Mouse (Mus musculus) testis, postnatal 14 days (tissue): ENCODE results near the gene Cerk.
"Not testable (repeated sequence)": the region's sequence is repeated elsewhere in the genome, so short reads cannot be mapped to it uniquely, and the experiment has no call there.

ENCODE experiments used
- DNase-seq: peaks from one replicate; pipeline ENCODE4 v3.0.0; 2021; ENCODE audit warnings: low spot score

Gene Cerk

DNA sequence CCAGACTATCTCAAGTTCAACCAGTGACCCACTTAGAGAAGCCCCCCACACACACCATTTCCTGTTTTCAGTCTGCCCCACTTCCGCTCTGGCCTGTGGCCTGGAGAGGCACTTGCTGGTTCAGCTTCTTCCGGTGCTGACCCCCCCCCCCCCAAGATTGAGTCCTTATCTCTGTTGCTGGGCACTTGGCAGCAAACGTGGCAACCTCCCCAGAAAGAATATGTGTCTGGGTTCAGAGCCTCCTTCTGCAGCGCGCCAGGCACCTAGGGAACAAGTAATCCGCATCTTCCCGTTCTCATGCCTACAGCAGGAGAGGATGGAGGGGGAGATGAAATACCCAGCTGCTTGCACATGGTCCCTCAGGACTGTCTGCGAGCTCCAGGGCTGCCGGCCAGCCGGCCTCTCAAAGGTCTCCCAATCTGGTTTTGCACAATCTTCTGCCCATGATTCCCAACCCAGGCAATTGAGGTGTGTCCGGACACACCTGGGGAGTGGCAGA lies 4.0 kb downstream of the Cerk start:
- DNase-seq, result no peak

- DNase-seq, result not testable (repeated sequence)
Observed at GRCm38 (mm10) chr15:86181321-86181720, 4.6 kb downstream of the Cerk start.

DNA sequence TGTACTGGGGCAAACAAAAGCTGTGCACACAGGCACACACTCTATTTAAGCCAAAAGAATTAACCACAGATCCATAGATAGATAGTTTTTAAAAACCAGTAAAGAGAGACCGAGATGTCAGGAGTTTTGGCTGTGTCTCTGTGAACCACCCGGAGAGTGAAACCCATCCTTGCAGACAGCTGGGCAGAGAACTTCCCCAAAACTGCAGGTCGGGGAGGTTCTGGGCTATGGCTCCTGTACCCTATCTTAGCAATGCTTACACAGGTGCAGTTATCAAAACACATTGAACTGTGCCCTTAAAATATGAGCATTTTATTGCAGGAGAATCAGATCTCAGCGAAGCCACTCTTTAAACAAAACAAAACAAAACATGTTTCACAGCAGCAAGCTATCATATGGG lies 5.5 kb downstream of the Cerk start:
- DNase-seq, result no peak

- DNase-seq, result peak; percentile 69
Observed at GRCm38 (mm10) chr15:86178594-86178993, 7.3 kb downstream of the Cerk start.

GRCm38 (mm10) chr15:86177703-86178251 lies 8.2 kb downstream of the Cerk start:
- DNase-seq, result not testable (repeated sequence)

DNA sequence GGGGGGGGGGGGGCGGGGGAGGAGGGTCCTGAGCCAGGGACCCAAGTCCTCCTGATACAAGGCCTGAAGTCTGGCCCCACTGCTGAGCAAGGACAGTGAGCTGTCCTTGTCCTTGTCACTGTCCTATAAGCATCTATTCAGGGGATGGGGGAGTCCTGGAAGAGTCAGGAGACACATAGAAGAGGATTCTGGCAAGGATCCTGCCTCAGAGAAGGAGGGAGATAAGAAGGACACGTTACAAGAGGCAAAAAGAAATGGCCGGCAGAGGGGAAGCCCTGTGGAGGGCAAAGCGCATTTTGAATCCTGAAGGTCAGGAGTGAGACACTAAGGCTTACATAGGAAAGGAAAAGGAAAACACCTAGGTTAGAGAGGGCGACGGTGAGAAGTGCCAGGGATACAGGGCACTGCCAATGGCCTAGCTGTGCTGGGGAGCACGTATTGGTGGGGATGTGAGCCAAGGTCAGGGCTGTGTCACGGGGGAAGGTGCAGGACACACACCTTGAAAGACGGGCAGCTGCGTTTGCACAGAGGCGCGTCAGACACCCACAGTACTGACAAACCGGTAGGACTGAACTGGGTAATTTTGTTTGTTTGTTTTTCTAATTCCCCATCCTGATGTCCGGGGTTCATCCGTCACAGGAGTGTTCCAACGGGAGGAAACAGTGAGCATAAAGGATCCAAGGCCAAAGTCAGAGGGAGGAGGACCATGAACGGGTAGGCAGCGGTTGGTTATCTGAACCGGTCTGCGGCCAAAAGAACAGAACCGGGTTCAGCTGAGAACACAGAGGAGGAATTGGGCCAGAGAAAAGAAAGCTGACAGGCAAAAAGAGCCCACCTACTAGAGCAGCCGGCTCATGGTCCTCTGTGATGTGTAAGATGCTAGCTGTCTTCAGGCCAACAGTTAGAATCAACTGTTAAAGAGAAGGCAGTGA lies 8.9 kb downstream of the Cerk start:
- peak; percentile 74 for DNase-seq

GRCm38 (mm10) chr15:86176166-86176565 lies 9.8 kb downstream of the Cerk start:
- DNase-seq, result no peak

- DNase-seq, result no peak
Observed at GRCm38 (mm10) chr15:86175253-86176050, 10.5 kb downstream of the Cerk start.

GRCm38 (mm10) chr15:86173136-86173985 lies 12.6 kb downstream of the Cerk start:
- peak; percentile 33 for DNase-seq

GRCm38 (mm10) chr15:86172526-86172925 lies 13.4 kb downstream of the Cerk start:
- DNase-seq, result no peak

DNA sequence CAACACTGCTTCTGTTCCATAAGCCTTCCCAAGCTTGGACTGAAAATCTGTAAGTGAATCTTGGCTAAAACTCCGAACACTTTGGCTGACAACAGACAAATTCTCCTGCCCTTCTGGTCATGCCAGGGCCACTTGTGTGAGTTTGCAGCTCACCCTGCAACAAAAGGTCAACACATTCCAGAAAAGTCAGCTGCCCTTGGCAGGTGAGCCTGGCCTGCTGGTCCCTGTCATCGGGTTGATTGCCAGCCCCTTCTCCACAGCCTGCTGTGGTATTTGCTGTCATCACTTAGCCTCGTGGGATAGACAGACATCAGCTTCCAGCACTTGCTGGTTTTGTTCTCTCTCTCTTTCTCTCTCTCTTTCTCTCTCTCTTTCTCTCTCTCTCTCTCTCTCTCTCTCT lies 13.8 kb downstream of the Cerk start:
- DNase-seq, result no peak

DNA sequence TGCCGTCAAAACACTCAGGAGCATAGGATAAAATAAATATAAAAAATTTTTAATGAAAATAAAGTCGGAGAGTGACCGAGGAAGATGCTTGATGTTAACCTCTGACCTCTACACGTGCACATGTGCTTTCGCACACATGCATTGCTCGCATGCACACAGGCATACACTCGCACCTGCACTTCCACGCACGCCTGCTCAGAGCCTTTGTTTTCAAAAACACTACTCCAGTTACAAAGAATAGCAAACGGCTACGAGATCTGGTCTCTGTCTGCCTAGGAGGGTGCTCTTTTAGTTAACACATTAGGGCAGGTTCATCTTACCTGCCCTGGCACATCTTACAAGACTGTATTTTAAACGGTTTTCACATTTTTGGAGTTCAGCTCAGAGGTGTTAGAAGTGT lies 14.6 kb downstream of the Cerk start:
- DNase-seq, result no peak

- no peak for DNase-seq
Observed at GRCm38 (mm10) chr15:86169817-86170110, 16.2 kb downstream of the Cerk start.

GRCm38 (mm10) chr15:86168941-86169816 lies 16.8 kb downstream of the Cerk start:
- no peak for DNase-seq

DNA sequence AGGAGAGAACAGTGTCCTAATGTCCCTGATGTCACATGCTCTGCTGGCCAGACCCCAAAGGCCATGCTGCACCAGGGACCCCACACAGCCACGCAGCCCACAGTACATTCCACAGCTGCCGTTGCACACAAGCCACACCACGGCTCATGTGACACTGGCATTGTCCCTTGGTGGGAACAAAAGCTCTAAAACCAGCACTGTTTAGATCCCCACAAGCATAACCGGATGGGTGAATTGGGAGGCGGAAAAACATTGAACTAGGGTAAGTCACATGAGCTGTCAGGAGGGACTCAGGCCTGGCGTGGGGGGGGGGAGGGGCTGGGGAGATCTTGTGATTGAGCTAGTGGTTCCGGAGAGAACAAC lies 17.5 kb downstream of the Cerk start:
- DNase-seq, result no peak

DNA sequence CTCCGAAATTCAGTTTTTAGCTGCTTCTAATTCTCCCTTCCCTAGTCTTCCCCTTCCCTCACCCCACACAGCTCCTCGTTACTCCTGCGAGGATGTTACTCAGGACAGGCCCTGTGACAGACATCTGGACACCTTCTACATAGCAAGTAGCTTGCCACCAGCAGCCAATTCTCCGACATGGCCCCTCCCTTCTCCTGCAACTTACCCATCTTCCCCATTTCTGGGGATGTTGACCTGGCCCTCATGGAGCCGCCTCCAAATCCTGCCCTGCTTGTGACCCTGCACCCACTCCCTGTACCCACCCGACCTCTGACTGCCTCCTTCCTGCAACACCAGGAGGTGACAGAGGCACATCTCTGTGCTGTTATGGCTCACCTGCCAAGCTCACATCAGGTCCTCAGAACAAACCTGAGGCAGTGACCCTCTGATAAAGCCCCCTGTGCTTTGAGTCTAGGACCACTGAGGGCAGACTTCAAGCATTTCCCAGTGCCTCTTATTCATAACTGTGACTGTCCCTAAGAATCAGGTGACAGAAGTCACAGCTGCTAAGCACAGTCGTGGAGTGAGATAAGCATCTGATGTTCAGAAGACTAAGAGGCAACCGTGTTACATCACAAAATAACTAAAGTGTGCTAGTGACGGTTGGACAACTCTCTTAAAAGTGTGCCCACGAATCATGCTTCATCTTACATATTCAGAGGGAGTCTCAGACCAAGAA lies 18.0 kb downstream of the Cerk start:
- no peak for DNase-seq

DNA sequence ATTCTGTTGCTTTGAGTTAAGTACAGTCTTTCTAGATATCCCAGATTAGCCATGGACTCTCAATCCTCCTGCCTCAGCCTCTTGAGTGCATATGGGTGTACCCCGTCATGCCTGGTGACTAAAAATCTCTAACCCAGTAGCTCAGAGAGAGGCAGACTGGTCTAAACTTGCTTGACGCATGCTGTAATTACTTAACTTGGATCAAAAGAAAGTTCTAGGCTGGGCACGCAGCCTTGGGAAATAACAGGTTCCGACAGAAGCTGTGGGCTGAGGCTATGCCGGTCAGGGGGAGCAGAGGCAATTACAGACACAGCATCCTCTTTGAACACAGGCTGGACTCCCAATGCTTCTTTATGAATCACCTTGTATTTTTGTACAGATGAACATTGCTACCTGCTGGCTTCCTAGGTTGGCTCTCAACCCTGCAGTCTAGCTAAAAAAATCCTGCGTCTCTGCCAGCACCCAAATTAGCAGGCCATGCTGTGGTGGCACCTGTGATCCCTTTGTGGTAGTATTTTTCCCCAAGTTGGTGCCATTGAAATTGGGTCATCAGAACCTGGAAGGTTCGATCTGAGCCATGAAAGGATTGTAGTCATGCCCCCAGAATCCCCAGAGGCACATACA lies 18.8 kb downstream of the Cerk start:
- no peak for DNase-seq

DNA sequence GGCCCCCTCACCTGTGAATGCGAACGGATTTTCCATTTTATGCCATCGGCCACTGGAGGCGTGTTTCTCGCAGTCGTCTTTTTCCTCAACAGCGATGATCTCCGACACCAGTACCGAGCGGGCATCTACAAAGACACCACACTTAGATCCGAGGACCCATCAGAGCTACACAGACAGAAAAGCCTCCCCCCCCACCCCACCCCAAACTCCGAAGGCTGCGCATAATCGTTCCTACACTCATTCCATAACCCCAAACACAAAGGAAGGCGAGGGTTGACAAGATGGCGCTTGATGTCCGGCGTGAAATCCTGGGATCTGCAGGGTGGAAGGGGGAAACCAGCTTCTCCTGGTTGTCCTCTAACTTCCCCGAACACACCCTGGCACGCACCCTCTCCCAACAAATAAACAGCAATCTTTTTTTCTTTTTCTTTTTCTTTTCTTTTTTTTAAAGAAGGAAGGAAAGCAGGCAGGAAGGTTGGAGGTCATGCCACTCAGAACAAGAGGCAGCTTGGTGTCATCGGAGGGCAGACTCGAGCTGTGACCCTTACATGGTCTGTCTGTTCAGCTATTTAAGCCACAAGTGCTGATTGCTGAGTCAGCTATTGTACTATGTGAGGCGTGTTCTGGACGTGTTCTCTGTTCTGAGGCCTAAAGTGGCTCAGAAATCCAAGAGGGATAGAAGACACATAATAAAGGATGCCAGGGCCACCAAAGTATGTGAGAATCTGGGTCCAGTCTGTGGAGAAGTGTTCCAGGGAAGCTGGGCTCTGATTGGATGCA lies 19.9 kb downstream of the Cerk start:
- peak; percentile 57 for DNase-seq
